Mouse (Mus musculus): ENCODE results near the gene Aldh18a1. TPM values are rescaled to one million over a fixed set of nuclear protein-coding genes. Genes with fewer than 3 reads are reported as not detected.

Aldh18a1 gene
- polyA plus RNA-seq, 1 experiment from 2014 or later: 58.3 TPM

Other genes with a start within 250 kb of the Aldh18a1 start
- gene Sorbs1, start 74.7 kb downstream of the Aldh18a1 start, polyA plus RNA-seq (2015; fragmentation: Nextera tagmentation; extraction: Ambion mirVana): 53.4 and 59.2 TPM in 2 replicates
- 11.4 and 12.3 TPM in 2 replicates for gene Tctn3, start 23.8 kb upstream of the Aldh18a1 start, polyA plus RNA-seq (2015; fragmentation: Nextera tagmentation; extraction: Ambion mirVana)
- 5.3 and 6.5 TPM in 2 replicates for gene Entpd1, start 23.9 kb upstream of the Aldh18a1 start, polyA plus RNA-seq (2015; fragmentation: Nextera tagmentation; extraction: Ambion mirVana)
- 0.06 and 0.19 TPM in 2 replicates for gene Cc2d2b, start 160.3 kb upstream of the Aldh18a1 start, polyA plus RNA-seq (2015; fragmentation: Nextera tagmentation; extraction: Ambion mirVana)
- gene Ccnj, start 242.8 kb upstream of the Aldh18a1 start, polyA plus RNA-seq (2015; fragmentation: Nextera tagmentation; extraction: Ambion mirVana): 15.5 and 16.3 TPM in 2 replicates